Mouse (Mus musculus): ENCODE results near the gene Lrfn2.

The Lrfn2 gene

DNA sequence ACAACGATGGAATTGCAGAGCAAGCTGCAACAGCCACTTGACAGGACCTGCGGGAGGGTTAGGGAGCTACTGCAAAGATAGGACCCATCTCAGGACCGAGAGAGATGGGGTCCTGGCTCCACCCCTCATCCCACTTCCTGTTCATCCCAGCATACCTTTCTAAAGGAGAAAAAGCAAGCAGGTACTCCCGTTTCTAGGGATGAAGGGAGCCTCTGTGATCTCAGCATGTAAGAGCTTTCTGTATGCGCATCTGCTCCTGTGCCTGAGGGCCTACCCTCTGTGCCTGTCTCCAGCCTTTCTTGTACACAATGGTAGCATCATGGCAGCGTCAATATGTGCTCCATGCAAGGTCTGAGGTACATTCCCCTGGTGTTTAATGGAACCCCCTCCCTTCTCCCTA, 102.9 kb downstream of the Lrfn2 start:
- no peak for DNase-seq (ENCODE audit: low read depth)

DNA sequence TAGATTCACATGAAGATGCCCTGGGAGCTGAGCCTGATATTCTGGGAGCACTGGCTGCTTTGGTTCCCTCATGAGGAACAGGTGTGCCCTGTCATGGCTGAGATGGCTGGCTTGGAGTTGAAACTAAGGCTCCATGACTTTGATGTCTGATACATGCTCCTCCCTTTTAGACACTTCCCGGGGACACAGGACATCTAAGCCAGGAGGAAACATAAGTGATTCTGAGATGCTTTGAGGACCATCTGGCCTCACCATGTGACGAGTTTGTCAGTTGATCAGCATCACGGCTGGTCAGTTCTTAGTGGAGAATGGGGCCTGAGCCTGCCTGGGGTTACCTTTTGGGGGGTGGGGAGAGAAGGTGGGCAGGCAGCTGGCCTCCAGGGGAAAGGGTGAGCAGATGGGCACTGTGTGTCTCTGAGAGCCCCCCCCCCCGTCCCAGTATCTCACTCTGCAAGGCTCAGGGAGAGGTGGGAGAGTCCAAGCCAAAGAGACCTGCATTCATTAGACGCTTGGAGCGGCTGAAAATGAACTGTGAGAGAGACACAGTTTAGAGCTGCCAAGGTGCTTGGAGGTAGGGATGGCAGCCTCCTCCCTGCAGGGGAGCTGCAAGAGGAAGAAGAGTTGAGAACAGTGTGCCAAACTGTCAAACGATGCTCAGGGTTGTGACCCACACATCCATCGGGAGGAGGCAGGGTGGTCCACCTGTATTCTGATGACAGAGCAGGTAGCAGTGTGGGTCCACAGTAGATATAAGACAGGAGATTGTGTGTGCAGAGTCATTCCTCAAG, 105.2 kb downstream of the Lrfn2 start:
- no peak for DNase-seq (ENCODE audit: low read depth)

- no peak for DNase-seq (ENCODE audit: low read depth)
Observed at GRCm38 (mm10) chr17:49043806-49044640, 111.8 kb downstream of the Lrfn2 start.

- DNase-seq (ENCODE audit: low read depth) = no peak
Observed at GRCm38 (mm10) chr17:49047921-49048320, 115.7 kb downstream of the Lrfn2 start.

DNA sequence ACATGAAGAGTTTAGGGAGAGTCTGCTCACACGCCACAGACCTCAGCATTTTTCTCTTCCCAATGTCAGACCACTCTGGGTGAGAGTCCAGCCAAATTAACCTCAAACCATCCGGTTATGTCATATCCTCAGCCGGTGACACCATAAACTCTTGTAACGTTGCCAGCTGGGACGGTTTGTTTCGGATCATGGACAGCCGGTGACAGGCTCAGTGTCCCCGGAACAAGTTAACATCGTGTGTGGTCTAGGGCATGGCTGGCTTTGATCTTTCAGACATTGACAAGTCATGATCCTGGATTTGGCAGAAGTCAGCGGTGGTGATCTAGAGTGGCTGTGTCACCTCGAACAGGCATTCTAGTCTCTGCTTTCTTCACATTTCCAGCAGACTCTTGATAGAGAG, 119.1 kb downstream of the Lrfn2 start:
- no peak for DNase-seq (ENCODE audit: low read depth)

GRCm38 (mm10) chr17:49061141-49061540, 129.0 kb downstream of the Lrfn2 start:
- DNase-seq (ENCODE audit: low read depth) = no peak

DNA sequence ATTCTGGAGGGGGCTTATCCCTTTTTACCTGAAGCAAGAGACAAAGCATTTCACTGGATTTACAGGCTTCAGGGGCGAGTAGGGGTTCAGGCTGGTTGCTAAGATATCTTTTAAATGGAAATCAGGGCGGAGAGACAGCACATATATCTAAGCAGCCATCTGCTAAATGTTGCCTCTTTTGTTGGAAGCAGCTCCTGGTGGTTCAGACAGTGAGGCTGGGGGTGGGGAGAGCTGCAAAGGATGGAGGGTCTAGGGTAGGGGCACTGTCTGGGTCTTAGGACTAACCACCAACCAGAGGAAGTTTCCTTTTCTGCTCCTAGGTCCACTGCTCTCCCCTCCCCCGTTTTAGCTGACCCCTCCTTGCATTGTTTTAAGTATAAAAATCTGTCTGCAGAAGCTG, 131.6 kb downstream of the Lrfn2 start:
- no peak for DNase-seq (ENCODE audit: low read depth)

- DNase-seq (ENCODE audit: low read depth) = no peak
Observed at GRCm38 (mm10) chr17:49064526-49064925, 132.3 kb downstream of the Lrfn2 start.

DNA sequence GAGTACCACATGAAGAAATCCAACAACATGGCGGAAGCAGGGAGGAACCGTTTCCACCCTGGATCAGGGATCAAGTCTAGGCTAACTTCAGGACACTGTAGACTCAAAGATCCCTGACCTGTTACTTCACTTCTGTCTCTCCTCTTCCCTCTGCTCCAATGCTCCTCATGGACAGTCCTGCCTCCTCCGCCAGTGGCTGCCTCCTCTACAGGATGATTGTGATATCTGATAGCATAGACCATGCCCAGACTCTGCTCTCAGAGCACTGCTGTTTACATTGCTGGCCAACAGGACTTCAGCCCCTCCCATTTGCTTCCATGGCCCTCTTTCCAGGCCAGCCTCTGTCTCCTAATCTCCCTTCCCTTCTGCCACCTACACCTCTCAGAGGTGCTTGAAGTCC, 132.9 kb downstream of the Lrfn2 start:
- DNase-seq (ENCODE audit: low read depth) = no peak

- peak; percentile 3 for DNase-seq (ENCODE audit: low read depth)
Observed at GRCm38 (mm10) chr17:49066748-49067147, 134.6 kb downstream of the Lrfn2 start.

GRCm38 (mm10) chr17:49078168-49078567, 146.0 kb downstream of the Lrfn2 start:
- no peak for DNase-seq (ENCODE audit: low read depth)

DNA sequence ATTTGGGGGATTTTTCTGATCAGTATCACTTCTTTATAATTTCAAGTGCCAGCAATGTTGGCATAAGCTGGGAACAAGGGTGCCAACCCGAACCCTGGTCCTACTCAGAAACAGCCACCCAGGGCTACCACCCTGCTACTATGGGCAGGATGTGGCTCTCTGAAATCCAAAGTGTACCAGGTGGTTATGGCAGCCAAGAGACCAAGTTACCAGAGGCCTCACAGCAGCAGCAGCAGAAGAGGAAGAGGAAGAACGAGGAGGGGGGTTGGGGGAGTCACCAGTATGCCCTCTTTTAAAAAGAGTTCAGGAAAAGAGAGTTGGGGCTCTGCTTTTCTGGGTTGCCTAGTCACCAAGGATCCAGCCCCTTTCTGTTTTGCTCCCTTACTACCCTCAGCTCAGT, 147.5 kb downstream of the Lrfn2 start:
- DNase-seq (ENCODE audit: low read depth) = no peak

DNA sequence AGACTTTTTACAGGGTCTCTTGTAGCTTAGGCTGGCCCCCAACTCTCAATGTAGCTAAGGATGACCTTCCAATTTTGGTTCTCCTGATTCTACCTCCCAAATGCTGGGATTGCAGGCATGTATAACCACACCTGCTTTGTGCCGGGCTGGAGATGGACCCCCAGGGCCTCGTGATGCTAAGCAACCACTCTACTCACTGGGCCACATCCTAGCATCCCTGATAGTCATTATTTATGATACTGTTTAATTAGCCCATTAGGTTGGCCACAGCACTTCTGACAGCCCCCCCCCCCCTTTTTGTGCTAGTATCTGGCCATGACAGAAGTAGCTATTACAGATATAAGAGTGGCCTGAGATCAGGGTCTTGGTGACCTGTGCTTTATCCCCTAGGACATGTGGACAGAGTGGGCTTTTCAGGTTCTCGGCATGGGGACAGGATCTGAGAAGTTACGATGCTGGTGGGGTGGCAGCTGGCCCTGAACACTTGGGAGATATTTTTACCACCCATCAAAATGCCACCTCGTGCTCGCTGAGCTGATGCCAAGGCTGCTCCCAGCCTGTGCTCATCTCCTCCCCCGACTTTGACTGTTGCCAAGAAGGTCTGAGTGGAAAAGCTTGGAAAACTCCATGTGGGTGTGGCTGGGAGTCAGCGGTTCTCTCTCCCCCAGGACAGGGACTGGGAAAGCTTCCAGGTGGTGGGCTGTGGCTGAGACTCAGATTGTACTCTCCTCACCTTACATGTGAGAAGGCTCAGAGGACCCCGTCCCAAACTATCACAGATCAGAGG, 151.6 kb downstream of the Lrfn2 start:
- no peak for DNase-seq (ENCODE audit: low read depth)

- DNase-seq (ENCODE audit: low read depth) = no peak
Observed at GRCm38 (mm10) chr17:49085111-49085510, 152.9 kb downstream of the Lrfn2 start.

GRCm38 (mm10) chr17:49096781-49097544, 164.8 kb downstream of the Lrfn2 start:
- DNase-seq (ENCODE audit: low read depth) = no peak

DNA sequence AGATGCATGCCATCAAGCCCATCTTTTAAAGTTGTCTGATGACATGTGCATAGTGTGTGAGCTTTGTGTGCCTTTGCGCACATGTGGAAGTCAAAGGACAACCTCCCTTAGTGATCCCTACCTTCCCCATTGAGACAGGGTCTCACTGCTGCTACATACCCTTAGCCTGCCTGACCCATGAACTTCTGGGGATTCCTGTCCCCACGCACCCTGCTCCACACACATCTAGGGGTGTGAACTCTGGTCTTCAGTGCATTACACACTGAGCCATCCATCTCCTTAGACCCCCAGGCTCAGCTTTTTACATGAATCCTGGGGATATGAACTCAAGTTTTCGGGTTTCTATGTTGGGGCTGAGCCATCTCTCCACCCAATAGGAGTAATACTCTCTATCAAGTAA, 179.2 kb downstream of the Lrfn2 start:
- DNase-seq (ENCODE audit: low read depth) = no peak

DNA sequence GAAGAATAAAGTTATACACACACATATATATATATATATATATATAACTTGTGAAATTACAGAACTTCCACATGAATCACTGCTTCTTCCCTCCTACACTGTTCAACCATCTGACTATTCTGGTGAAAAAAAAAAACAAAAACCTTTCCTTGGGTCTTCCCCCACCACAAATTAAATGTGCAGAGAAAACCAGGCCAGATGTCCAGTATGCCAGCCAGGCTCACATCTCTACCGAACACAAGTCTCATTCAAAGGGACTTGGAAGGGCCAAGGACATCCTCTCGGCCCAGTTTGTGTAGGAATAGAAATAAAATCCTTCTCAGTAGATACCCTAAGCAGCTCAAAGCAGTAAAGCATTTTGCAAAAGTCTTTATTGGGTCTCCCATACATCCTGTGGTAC, 179.7 kb downstream of the Lrfn2 start:
- DNase-seq (ENCODE audit: low read depth) = no peak

DNA sequence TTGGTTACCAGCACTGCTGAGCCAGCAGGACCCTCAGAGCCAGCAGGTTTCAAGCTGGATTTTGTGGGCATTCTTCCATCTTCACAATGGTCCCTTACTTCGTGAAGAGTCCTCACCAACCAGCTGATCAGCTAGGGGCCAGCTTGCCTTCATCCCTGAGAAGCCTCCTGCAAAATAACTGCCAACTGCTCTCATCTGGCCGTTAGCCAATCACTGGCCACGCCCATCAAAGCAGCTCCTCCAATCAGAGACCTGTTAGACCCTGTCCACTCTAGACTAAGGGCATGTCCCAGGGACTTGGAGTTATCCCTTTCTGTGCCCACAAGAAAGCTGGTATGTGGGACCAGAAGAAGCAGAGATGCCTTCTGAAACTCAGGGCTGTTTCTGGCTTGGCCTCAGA, 181.2 kb downstream of the Lrfn2 start:
- DNase-seq (ENCODE audit: low read depth) = no peak

GRCm38 (mm10) chr17:49124166-49124565, 192.0 kb downstream of the Lrfn2 start:
- DNase-seq (ENCODE audit: low read depth) = no peak

DNA sequence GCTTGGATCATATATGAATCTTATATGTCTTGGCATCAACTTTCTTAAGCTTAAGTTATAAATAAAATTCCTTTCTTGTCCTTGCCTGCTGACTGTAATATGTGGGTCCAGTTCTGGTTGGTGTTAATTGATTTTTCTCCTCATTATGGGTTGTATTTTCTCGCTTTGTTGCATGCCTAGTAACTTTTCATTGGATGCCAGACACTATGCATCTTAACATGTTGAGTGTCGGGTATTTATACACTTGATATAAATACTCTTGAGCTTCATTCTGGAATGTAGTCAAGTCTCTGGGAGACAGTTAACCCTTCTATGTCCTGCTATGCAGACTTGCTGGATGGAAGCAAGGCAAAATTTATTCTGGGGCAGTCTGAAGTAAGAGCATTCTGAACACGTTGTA, 192.5 kb downstream of the Lrfn2 start:
- DNase-seq (ENCODE audit: low read depth) = no peak
